Mouse (Mus musculus) erythroblast, embryonic 14.5 days (primary cell): Measurements from ENCODE around the gene Abhd6. TPM values are rescaled to one million over a fixed set of nuclear protein-coding genes. Genes with fewer than 3 reads are reported as not detected.

Experiments
- H3K27me3 ChIP-seq: 2 replicates; pipeline ENCODE4 v1.6.1; 2012; ENCODE audit warnings: inconsistent platforms; ENCODE audit not compliant: control insufficient read depth
- H3K36me3 ChIP-seq: 2 replicates; pipeline ENCODE4 v1.6.1; 2012; ENCODE audit warnings: mild to moderate bottlenecking, inconsistent platforms; ENCODE audit not compliant: control insufficient read depth
- H3K4me1 ChIP-seq: 2 replicates; pipeline ENCODE4 v1.6.1; 2012; ENCODE audit warnings: inconsistent platforms; ENCODE audit not compliant: control insufficient read depth
- H3K4me3 ChIP-seq: replicated peaks from 2 replicates; pipeline ENCODE3; 2012; ENCODE audit warnings: moderate library complexity, mild to moderate bottlenecking, inconsistent platforms
- H3K9me3 ChIP-seq: 2 replicates; pipeline ENCODE4 v1.6.1; 2012; ENCODE audit warnings: low read length, inconsistent platforms, mixed read lengths; ENCODE audit not compliant: control insufficient read depth
- GATA1 ChIP-seq: IDR thresholded peaks from 2 replicates; pipeline ENCODE4 v1.6.1; 2012; ENCODE audit warnings: low read length, inconsistent platforms, mixed read lengths
- TAL1 ChIP-seq: IDR thresholded peaks from 3 replicates; pipeline ENCODE4 v1.6.1; 2012; ENCODE audit warnings: low read length, inconsistent platforms, mixed read lengths
- polyA plus RNA-seq: library from polyadenylated mRNA; stranded (reverse); fragments of >175 nt; gene quantifications from 2 replicates; pipeline ENCODE4 v1.2.3, GENCODE M21; 2012

Abhd6 gene
- polyA plus RNA-seq, 1 experiment: not detected

DNA sequence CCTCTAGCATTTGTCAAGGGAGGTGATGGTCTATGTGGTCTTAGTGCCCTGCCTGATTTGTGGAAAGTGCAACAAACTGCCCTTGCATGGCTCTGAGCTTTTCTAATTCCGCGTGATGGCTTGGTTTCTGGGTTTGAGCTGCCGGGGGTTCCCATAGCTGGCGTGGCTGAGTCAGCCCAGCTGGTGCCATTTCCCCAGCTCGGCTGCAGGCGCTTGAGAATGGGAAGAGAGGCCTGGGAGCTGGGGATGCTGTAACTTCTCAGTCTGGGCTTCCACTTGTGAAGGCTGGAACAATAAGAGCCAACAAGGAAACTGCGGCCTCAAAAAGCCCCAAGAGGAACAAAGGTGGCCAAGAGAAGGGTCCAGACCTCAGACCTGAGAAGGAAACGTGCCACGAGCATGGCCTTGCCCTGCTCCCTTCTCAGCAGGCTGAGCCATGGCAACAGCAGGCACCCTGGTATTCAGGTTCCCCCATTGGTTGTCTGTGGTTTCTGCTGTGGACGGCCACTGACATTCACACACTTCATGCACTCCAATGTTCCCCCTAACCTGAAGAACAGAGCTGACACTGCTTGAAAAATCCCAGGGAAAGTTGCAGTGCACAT is 30.7 kb upstream of the Abhd6 start:
- no peak overlapping the region for H3K4me3 ChIP-seq
- TF ChIP-seq TAL1 (no peak), GATA1 (no peak)

DNA sequence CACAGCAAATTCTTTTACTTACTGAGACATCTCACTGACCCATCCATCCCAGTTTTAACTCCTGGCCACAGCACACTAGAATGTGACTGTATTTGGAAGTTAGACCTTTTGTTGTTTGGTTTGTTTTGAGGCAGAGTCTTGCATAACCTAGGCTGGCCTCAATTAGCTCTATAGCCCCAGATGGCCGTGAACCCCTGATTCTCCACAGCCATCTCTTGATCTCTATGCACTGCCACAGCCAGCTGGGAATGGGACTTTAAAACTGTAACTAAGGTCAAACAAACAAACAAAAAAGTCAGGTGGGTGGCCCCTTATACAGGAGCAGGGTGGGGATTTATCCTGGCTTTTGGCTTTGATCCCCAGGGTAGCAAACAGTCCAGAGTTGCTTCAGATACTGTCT is 28.1 kb upstream of the Abhd6 start:
- no peak for TF ChIP-seq GATA1
- TF ChIP-seq TAL1: no peak
- H3K27me3 ChIP-seq: no peaks in the 10 kb centered on the region
- H3K4me1 ChIP-seq: no peaks in the 10 kb centered on the region
- no peak overlapping the region for H3K4me3 ChIP-seq
- no peaks in the 10 kb centered on the region for H3K9me3 ChIP-seq
- no peaks in the 10 kb centered on the region for H3K36me3 ChIP-seq

More for the DNA sequence above, 30.7 kb upstream of the Abhd6 start:
- no peaks in the 10 kb centered on the region for H3K36me3 ChIP-seq
- no peaks in the 10 kb centered on the region for H3K4me1 ChIP-seq
- H3K9me3 ChIP-seq: no peaks in the 10 kb centered on the region
- no peaks in the 10 kb centered on the region for H3K27me3 ChIP-seq

DNA sequence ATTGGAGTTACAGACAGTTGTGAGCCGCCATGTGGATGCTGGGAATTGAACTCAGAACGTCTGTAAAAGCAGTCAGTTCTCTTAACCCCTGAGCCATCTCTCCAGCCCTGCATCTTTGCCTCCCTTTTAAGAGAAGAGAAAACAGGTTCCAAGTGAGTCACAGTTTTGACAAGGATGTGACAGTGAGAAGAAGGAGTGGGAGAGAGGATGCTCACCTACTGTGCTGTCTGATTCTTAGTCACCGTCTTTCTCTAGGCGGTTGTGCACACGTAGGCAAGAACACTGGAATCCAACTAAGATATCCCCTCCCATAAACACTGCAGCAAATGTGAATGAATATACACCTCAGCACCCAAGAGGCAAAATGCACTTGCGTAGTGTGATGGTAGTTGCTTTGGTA is 27.5 kb upstream of the Abhd6 start:
- H3K36me3 ChIP-seq: no peaks in the 10 kb centered on the region
- no peaks in the 10 kb centered on the region for H3K4me1 ChIP-seq
- no peaks in the 10 kb centered on the region for H3K9me3 ChIP-seq
- no peak overlapping the region for H3K4me3 ChIP-seq
- TF ChIP-seq TAL1 (no peak), GATA1 (no peak)
- H3K27me3 ChIP-seq: no peaks in the 10 kb centered on the region

DNA sequence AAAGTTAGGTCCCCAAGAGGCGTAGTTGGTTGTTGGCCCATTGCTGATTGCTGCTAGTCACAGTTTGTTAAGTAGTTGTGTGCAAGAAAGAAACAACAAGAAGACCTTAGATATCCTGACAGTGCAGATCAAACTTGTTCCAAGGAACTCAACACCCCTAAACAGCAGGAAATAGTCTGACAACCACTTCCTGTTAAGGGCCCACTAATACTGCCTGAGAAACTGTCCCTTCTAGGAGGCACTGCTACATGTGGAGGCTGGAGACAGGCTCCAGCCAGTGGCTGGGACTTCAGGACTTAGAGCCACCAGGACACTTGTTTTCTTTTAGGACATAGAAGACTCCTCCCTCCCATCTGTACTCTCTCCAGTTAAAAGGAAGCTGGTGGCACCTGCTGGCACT is 25.2 kb upstream of the Abhd6 start:
- H3K9me3 ChIP-seq: no peaks in the 10 kb centered on the region
- H3K36me3 ChIP-seq: no peaks in the 10 kb centered on the region
- no peak overlapping the region for H3K4me3 ChIP-seq
- no peaks in the 10 kb centered on the region for H3K4me1 ChIP-seq
- no peaks in the 10 kb centered on the region for H3K27me3 ChIP-seq
- TF ChIP-seq TAL1: no peak
- no peak for TF ChIP-seq GATA1

GRCm38 (mm10) chr14:7978183-7978582 is 24.5 kb upstream of the Abhd6 start:
- H3K9me3 ChIP-seq: no peaks in the 10 kb centered on the region
- TF ChIP-seq GATA1: no peak
- no peak for TF ChIP-seq TAL1
- no peaks in the 10 kb centered on the region for H3K4me1 ChIP-seq
- H3K4me3 ChIP-seq: no peak overlapping the region
- H3K27me3 ChIP-seq: no peaks in the 10 kb centered on the region
- H3K36me3 ChIP-seq: no peaks in the 10 kb centered on the region

DNA sequence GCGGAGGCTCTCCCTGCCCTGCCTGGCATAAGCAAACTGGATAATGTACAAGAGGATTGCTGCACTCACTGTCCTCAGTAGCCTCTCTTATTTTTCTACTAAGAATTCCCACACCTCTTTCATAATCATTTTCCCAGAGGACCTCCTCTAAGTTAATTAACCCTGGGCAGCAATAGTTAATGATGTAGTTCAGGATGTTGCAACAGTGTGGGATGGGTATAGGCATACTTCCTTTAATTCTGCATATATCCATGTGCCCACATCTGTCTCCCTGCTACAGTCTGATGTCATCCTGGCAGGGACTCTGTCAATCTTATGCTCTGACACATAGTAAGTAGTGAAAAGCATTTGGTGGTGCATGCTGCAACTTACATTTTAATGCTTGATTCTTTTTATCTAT is 21.5 kb upstream of the Abhd6 start:
- Histone ChIP-seq H3K4me3 (no peak overlapping the region), H3K36me3 (no peaks in the 10 kb centered on the region), H3K27me3 (no peaks in the 10 kb centered on the region), H3K9me3 (no peaks in the 10 kb centered on the region), H3K4me1 (no peaks in the 10 kb centered on the region)
- TF ChIP-seq GATA1: no peak
- TF ChIP-seq TAL1: no peak

DNA sequence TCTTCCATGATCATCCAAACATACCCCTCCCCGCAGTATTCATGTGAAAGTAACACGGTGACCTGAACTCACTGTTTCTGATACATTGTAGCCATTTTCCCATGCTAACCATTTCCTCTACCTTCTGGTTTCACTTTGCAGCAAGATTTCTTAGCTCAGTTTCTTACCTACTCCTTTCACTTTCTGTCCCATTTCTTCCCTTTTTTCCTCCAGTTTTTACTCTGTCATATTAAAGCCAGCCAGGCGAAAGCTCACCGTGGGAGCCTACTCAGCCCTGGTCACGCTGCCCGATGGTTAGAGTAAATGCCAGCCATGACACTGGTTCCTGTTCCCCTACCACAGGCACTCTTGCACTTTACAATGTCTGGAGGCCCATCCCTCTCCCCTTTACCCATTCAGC is 15.8 kb upstream of the Abhd6 start:
- no peaks in the 10 kb centered on the region for H3K27me3 ChIP-seq
- no peak overlapping the region for H3K4me3 ChIP-seq
- no peaks in the 10 kb centered on the region for H3K4me1 ChIP-seq
- H3K36me3 ChIP-seq: no peaks in the 10 kb centered on the region
- TF ChIP-seq TAL1 (no peak), GATA1 (no peak)
- no peaks in the 10 kb centered on the region for H3K9me3 ChIP-seq

GRCm38 (mm10) chr14:7989371-7989770 is 13.3 kb upstream of the Abhd6 start:
- no peak for TF ChIP-seq TAL1
- no peak for TF ChIP-seq GATA1
- no peaks in the 10 kb centered on the region for H3K9me3 ChIP-seq
- no peaks in the 10 kb centered on the region for H3K36me3 ChIP-seq
- H3K4me1 ChIP-seq: no peaks in the 10 kb centered on the region
- no peak overlapping the region for H3K4me3 ChIP-seq
- H3K27me3 ChIP-seq: no peaks in the 10 kb centered on the region

DNA sequence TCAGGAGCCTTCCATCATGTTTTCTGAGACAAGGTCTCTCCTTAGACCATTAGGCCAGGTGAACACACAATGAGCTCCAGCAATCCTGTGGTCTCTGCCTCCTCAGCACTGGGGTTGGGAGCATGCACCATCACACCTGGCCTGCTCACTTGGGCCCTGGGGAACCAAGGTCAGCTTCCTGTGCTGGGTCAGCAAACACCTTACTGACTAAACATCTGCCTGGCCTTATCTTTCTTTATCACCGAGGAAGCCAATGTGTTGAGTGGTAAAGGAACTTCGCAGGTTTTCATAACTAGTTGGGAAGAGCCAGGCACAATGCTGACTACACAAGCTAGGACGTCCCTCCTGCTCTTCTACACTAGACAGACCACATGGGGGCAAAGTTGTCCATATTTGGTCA is 12.7 kb upstream of the Abhd6 start:
- Histone ChIP-seq H3K36me3 (no peaks in the 10 kb centered on the region), H3K4me3 (no peak overlapping the region), H3K4me1 (no peaks in the 10 kb centered on the region), H3K9me3 (no peaks in the 10 kb centered on the region), H3K27me3 (no peaks in the 10 kb centered on the region)
- no peak for TF ChIP-seq TAL1
- no peak for TF ChIP-seq GATA1
